Mouse (Mus musculus): ENCODE results near the gene Adam26a.
"Not testable (repeated sequence)": the region's sequence is repeated elsewhere in the genome, so short reads cannot be mapped to it uniquely, and the experiment has no call there.

Adam26a gene

GRCm38 (mm10) chr8:43576607-43577006, at the start of gene Adam26a:
Adam26a (minus strand) TSS chr8:43576707.
- not testable (repeated sequence) for DNase-seq

GRCm38 (mm10) chr8:43616046-43616445, 39.5 kb upstream of the Adam26a start:
- DNase-seq = no peak

GRCm38 (mm10) chr8:43603657-43604056, 27.1 kb upstream of the Adam26a start:
- DNase-seq = not testable (repeated sequence)

- DNase-seq = not testable (repeated sequence)
Measured at GRCm38 (mm10) chr8:43603166-43603565, 26.7 kb upstream of the Adam26a start.

GRCm38 (mm10) chr8:43528006-43528405, 48.5 kb downstream of the Adam26a start, which contains the start of gene Adam26b:
Adam26b (minus strand) TSS chr8:43528106.
- not testable (repeated sequence) for DNase-seq
